Mouse (Mus musculus) forebrain, embryonic 16.5 days (tissue): ENCODE measurements around the gene Fez2. TPM values are rescaled to one million over a fixed set of nuclear protein-coding genes. Genes with fewer than 3 reads are reported as not detected.

Experiments used
- ATAC-seq: fragments of 200-750 bp; cut with Nextera tagmentation; 2 replicates; pipeline ENCODE4 v1.8.0; 2017; ENCODE audit warnings: mild to moderate bottlenecking, moderate library complexity
- H3K27ac ChIP-seq: fragments of 300-500 bp; sonication (generic); 2 replicates; pipeline ENCODE4 v1.5.1; 2014; ENCODE audit warnings: low read length, control low read depth
- H3K27me3 ChIP-seq: fragments of 300-500 bp; sonication (generic); replicated peaks from 2 replicates; pipeline ENCODE4 v1.6.1; 2014; ENCODE audit warnings: low read length; ENCODE audit not compliant: control insufficient read depth, insufficient read depth
- H3K36me3 ChIP-seq: fragments of 300-500 bp; sonication (generic); 2 replicates; pipeline ENCODE4 v1.6.1; 2014; ENCODE audit not compliant: control insufficient read depth, insufficient read depth
- H3K4me1 ChIP-seq: fragments of 300-500 bp; sonication (generic); replicated peaks from 2 replicates; pipeline ENCODE4 v1.6.1; 2014; ENCODE audit warnings: low read length; ENCODE audit not compliant: control insufficient read depth, insufficient read depth
- H3K4me2 ChIP-seq: fragments of 300-500 bp; sonication (generic); 2 replicates; pipeline ENCODE4 v1.6.1; 2014; ENCODE audit warnings: mild to moderate bottlenecking, low read length, control low read depth
- H3K4me3 ChIP-seq: fragments of 300-500 bp; sonication (generic); replicated peaks from 2 replicates; pipeline ENCODE4 v1.5.1; 2014; ENCODE audit warnings: mild to moderate bottlenecking, low read length, control low read depth
- H3K9ac ChIP-seq: fragments of 300-500 bp; sonication (generic); replicated peaks from 2 replicates; pipeline ENCODE4 v1.6.1; 2014; ENCODE audit warnings: low read depth, low read length, control low read depth
- H3K9me3 ChIP-seq: fragments of 300-500 bp; sonication (generic); 2 replicates; pipeline ENCODE4 v1.6.1; 2016; ENCODE audit warnings: low read length; ENCODE audit not compliant: control insufficient read depth
- WGBS: fragments of 180-500 bp; shearing (Covaris S2); extraction: QIAGEN DNeasy Blood & Tissue Kit; methylation state at CpG from one replicate; pipeline ENCODE4 v1.1.7; 2014; 5-methylcytosine and 5-hydroxymethylcytosine counted together
- polyA plus RNA-seq: library from polyadenylated mRNA; unstranded; fragments of >200 nt; fragmentation: Nextera tagmentation; extraction: Ambion mirVana; gene quantifications from 2 replicates; pipeline ENCODE4 v1.2.1, GENCODE M21; 2015

The Fez2 gene
- polyA plus RNA-seq, 1 experiment from 2014 or later: 40.2 TPM

DNA sequence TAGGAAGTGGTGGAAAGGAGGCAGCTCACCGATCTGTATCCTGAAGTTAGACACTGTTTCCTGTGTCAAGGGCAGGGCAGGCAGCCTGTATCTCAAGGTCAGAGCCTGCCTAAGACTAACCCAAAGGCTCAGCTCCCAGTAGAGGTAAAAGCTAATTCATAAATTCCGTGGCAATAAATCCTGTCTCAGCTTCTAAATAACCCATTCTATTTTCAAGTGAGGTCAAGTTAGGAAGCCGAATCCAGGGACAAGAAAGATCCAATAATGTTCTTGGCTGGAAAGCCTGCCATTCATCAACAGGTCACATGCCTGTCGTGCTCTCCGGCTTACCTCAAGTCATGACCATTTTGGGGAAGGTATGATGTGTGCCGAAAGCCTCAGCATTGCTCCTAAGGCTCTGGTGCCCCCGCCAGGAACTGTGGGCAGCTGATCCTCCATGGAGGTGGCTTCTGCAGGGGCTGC, 33.4 kb upstream of the Fez2 start:
- no peaks in the 10 kb centered on the region for H3K9me3 ChIP-seq
- 86% methylated on average over 7 of the region's 7 CpGs for WGBS
- no peak overlapping the region for H3K4me2 ChIP-seq
- no peaks in the 10 kb centered on the region for H3K36me3 ChIP-seq
- no peak for ATAC-seq
- no peak overlapping the region for H3K4me3 ChIP-seq
- no peak overlapping the region for H3K27ac ChIP-seq
- no peak overlapping the region for H3K9ac ChIP-seq
- H3K4me1 ChIP-seq: peaks cover 4% of the 10 kb centered on the region; the same call in 1 of the 2 replicates
- 0 out of 2 replicates have a peak, but pooled peaks cover 3% of the 10 kb centered on the region for H3K27me3 ChIP-seq

DNA sequence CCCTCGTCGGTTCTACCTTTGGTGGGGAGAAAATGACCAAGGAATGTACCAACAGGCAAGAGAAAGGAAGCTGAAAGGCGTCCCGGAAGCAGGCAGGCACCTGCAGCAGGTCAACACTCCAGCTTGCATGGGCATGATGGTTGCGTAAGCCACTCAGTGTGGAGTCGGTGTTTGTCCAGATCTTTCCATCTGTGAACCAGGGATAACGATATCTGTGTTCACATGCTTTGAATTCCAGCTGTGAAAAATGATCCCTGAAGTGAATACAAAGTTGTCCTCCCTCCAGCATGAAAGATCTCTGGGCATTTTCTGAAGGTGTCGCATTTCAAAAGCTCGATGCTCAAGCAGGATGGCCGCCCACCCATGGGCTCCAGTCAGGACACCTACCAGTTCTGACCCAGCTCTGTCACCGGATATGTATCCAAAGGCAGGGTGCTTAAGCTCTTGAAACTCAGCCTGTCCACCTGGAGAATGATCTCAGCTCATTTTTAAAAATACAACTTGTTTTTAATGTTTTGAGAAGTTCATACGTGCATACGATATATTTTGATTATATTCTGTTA, 31.8 kb upstream of the Fez2 start:
- Histone ChIP-seq H3K4me1 (peaks cover 4% of the 10 kb centered on the region; the same call in 1 of the 2 replicates), H3K27me3 (0 out of 2 replicates have a peak, but pooled peaks cover 3% of the 10 kb centered on the region), H3K36me3 (no peaks in the 10 kb centered on the region), H3K9me3 (no peaks in the 10 kb centered on the region), H3K4me3 (no peak overlapping the region), H3K4me2 (no peak overlapping the region), H3K9ac (no peak overlapping the region), H3K27ac (no peak overlapping the region)
- WGBS: 70% methylated on average over 13 of the region's 13 CpGs
- ATAC-seq: no peak

DNA sequence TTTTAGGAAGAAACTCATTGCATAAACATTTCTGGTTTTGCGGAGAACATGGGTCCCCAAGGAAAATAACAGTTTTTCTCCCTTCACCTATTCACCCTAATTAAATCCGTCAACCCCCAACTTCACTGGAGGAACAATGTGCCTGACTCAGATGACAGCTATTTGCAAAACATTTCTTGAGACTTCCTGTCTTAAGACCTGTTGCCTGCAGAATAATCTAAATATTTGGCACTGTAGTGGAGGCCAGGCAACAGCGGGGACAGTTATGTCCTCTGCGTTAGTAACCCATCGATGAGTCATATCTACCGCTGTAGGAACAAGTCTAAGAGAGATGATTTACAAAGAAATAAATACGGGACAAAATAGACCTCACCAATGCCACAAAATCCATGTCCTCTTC, 26.9 kb upstream of the Fez2 start:
- no peak for ATAC-seq
- Histone ChIP-seq H3K4me1 (no peaks in the 10 kb centered on the region), H3K9ac (no peak overlapping the region), H3K27me3 (no peaks in the 10 kb centered on the region), H3K4me2 (no peak overlapping the region), H3K27ac (no peak overlapping the region), H3K4me3 (no peak overlapping the region), H3K9me3 (no peaks in the 10 kb centered on the region), H3K36me3 (no peaks in the 10 kb centered on the region)
- 87% methylated on average over 7 of the region's 7 CpGs for WGBS

DNA sequence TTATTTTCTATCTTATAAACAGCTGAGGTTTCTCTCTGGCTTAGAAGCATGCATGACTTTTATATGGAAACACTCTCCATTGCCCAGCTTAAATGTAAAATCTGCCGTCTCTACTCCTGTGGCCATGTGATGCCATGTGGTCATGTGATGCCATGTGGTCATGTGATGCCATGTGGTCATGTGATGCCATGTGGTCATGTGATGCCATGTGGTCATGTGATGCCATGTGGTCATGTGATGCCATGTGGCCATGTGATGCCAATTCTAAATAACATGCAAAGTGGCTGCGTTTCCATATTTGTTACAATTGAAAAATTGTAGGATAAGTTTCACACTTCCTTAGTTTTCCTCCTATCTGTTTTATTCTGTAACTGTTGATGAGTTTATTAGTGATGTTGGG, 22.8 kb upstream of the Fez2 start:
- no peaks in the 10 kb centered on the region for H3K36me3 ChIP-seq
- no peak overlapping the region for H3K27ac ChIP-seq
- H3K4me3 ChIP-seq: no peak overlapping the region
- H3K4me1 ChIP-seq: no peaks in the 10 kb centered on the region
- no peak for ATAC-seq
- H3K9ac ChIP-seq: no peak overlapping the region
- no peak overlapping the region for H3K4me2 ChIP-seq
- 99% methylated on average over 2 of the region's 2 CpGs for WGBS
- no peaks in the 10 kb centered on the region for H3K27me3 ChIP-seq
- no peaks in the 10 kb centered on the region for H3K9me3 ChIP-seq

DNA sequence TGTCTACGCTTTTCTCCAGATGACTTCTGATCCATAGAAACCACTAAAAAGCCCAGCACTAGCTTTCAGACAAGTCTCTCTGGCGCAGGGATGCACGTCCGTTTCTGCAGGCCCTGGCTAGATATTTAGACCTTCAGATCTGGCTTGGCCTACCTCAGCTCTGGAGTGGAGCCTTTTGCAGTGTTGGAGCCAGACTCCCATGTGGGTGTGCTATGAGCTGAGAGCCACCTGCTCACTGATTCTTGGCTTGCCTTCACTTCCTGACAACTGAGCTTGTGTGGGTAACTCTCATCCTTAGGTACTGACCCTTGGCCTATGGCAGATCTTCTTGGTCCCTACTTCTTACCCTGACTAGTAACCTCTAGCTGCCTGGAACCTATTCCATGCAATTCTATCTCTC, 19.2 kb upstream of the Fez2 start:
- ATAC-seq: no peak
- Histone ChIP-seq H3K9ac (no peak overlapping the region), H3K27me3 (no peaks in the 10 kb centered on the region), H3K4me2 (no peak overlapping the region), H3K4me1 (no peaks in the 10 kb centered on the region), H3K36me3 (no peaks in the 10 kb centered on the region), H3K27ac (no peak overlapping the region), H3K9me3 (no peaks in the 10 kb centered on the region), H3K4me3 (no peak overlapping the region)
- WGBS: 96% methylated on average over 4 of the region's 4 CpGs

DNA sequence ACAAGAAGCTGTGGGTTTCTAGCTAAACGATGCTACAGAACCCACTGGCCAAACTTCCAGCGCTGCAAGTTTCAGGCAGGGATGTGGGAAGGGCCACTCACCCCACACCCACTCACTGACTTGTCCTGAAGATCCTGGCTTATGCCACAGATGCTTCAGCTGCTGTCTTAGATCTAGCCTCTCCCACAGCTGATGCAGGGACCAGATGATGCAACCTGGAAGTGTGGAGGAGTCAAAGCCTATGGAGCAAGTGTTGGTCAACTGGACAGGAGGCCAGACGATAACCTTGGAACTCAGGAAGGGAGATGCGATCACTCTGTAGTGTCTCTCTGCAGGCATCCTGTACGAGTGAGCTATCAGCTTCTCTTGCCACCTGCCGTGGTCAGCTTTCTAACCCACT, 17.7 kb upstream of the Fez2 start:
- Histone ChIP-seq H3K4me2 (no peak overlapping the region), H3K4me3 (no peak overlapping the region), H3K27ac (no peak overlapping the region), H3K27me3 (no peaks in the 10 kb centered on the region), H3K9ac (no peak overlapping the region), H3K4me1 (no peaks in the 10 kb centered on the region), H3K9me3 (no peaks in the 10 kb centered on the region), H3K36me3 (no peaks in the 10 kb centered on the region)
- ATAC-seq: no peak
- 86% methylated on average over 6 of the region's 6 CpGs for WGBS

DNA sequence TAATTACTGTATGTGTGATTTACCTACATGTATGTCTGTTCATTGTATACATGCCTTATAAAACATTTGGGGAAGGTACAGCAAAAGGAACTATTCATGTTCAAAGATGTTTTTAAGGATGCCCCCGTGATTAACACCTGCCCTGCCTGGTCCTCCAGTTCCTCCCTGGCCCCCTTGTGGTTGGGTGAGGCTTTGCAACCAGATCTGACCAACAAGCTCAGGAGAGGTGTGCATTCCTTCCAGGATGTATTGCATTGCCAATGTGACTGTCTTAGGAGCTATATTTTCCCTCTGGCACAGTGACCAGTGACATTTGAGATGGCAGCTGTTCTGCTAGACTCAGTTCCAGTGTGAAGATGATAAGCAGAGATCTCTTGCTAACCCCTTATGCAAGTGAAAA, 16.8 kb upstream of the Fez2 start:
- Histone ChIP-seq H3K4me1 (no peaks in the 10 kb centered on the region), H3K27me3 (no peaks in the 10 kb centered on the region), H3K9ac (no peak overlapping the region), H3K36me3 (no peaks in the 10 kb centered on the region), H3K27ac (no peak overlapping the region), H3K4me3 (no peak overlapping the region), H3K4me2 (no peak overlapping the region), H3K9me3 (no peaks in the 10 kb centered on the region)
- no peak for ATAC-seq
- 34% methylated on average over 1 of the region's 1 CpGs for WGBS

DNA sequence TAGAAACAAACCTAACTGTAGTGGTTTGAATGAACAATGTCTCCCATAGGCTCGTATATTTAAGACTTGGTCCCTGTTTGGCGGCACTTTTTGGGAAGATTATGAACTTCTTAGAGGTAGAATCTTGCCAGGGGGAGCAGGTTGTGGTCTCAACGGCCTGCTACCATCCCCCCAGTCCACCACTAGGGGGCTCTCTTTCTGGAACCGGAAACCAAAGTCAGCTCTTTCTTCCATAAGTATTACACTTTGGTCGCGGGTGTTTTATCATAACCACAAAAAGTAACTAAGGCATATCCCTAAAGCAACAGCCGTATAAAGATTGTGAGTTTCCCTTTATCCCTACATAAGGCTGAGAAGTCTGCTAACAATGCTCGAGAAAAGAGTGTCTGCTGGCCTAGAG, 12.4 kb upstream of the Fez2 start:
- no peak overlapping the region for H3K4me2 ChIP-seq
- no peak overlapping the region for H3K4me3 ChIP-seq
- H3K9ac ChIP-seq: no peak overlapping the region
- no peaks in the 10 kb centered on the region for H3K36me3 ChIP-seq
- H3K9me3 ChIP-seq: no peaks in the 10 kb centered on the region
- no peaks in the 10 kb centered on the region for H3K4me1 ChIP-seq
- WGBS: 66% methylated on average over 8 of the region's 8 CpGs
- no peak overlapping the region for H3K27ac ChIP-seq
- no peaks in the 10 kb centered on the region for H3K27me3 ChIP-seq
- ATAC-seq: no peak

DNA sequence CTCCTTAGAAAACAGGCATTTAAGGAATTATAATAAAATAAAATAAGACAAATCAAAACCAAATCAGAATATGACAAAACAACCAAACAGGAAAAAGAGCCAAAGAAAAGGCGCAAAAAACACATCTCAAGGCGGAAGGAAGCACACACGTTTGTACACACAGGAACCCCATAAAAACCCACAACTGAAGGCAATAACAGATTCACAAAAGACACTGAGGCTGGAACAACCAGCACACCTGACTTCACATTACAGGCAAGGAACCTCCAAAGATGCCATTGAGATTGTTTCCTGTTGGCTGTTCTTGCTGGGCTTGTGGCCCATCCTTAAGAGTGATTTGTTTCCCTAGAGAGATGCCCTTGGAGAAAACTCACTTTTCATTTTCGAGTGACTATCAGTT, 11.1 kb upstream of the Fez2 start:
- Histone ChIP-seq H3K27me3 (no peaks in the 10 kb centered on the region), H3K4me1 (no peaks in the 10 kb centered on the region), H3K4me2 (no peak overlapping the region), H3K36me3 (no peaks in the 10 kb centered on the region), H3K9ac (no peak overlapping the region), H3K9me3 (no peaks in the 10 kb centered on the region), H3K4me3 (no peak overlapping the region), H3K27ac (no peak overlapping the region)
- no peak for ATAC-seq
- WGBS: 91% methylated on average over 4 of the region's 4 CpGs

DNA sequence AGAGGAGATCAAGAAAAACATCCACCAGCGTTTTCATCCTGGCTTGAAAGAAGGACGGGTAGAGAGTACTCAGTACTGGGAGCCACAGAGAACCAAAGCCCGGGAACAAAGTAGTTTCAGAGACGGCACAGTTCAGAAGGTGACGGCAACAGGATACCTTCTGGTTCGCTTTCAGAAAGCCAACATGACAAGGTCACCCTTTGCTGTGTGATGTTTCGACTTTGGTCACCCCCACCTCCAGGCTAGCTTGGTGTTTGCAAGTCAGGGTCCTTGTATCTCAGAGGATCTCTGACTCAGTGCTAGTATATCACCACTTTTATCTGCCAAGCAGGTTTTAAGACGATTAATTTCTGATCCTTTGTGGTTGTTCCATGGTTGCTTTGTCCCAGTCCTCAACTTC, 7.1 kb upstream of the Fez2 start:
- Histone ChIP-seq H3K4me1 (no peaks in the 10 kb centered on the region), H3K9ac (no peak overlapping the region), H3K36me3 (no peaks in the 10 kb centered on the region), H3K9me3 (no peaks in the 10 kb centered on the region), H3K4me2 (no peak overlapping the region), H3K27me3 (no peaks in the 10 kb centered on the region), H3K27ac (no peak overlapping the region), H3K4me3 (no peak overlapping the region)
- 82% methylated on average over 8 of the region's 8 CpGs for WGBS
- ATAC-seq: no peak
